Mouse (Mus musculus): ENCODE data around the gene Foxk2. TPM values are rescaled to one million over a fixed set of nuclear protein-coding genes. Genes with fewer than 3 reads are reported as not detected.

The Foxk2 gene
- total RNA-seq, 2 experiments from 2014 or later: 26.5 to 30.9 TPM

Other genes starting within 250 kb of the Foxk2 start
- gene Cd7, start 220.6 kb upstream of the Foxk2 start, total RNA-seq (2021): not detected
- gene Sectm1b, start 196.4 kb upstream of the Foxk2 start, total RNA-seq (2021): not detected
- gene Sectm1a, start 178.8 kb upstream of the Foxk2 start, total RNA-seq (2021): under 1 TPM in 1 of 2 experiments, not detected in 1; 0.17 TPM
- not detected for gene Tex19.2, start 141.3 kb upstream of the Foxk2 start, total RNA-seq (2021)
- gene Tex19.1, start 113.8 kb upstream of the Foxk2 start, total RNA-seq (2021): not detected
- gene Uts2r, start 99.7 kb upstream of the Foxk2 start, total RNA-seq (2021): 1 to 10 TPM in 1 of 2 experiments, under 1 TPM in 1; 0.62 to 1.0 TPM
- 1 to 10 TPM; 5.7 to 7.1 TPM for gene Hexdc, start 55.6 kb upstream of the Foxk2 start, total RNA-seq (2021)
- gene Ogfod3, start 55.3 kb upstream of the Foxk2 start, total RNA-seq (2021): 10 to 100 TPM; 12.3 TPM
- 1 to 10 TPM; 2.6 to 2.9 TPM for gene Cybc1, start 30.7 kb upstream of the Foxk2 start, total RNA-seq (2021)
- 100 to 1,000 TPM in 1 of 2 experiments, 10 to 100 TPM in 1; 75.8 to 117 TPM for gene Narf, start 22.7 kb upstream of the Foxk2 start, total RNA-seq (2021)
- gene Wdr45b, start 94.5 kb downstream of the Foxk2 start, total RNA-seq (2021): 10 to 100 TPM; 16.0 to 19.1 TPM
- 10 to 100 TPM; 14.6 to 17.9 TPM for gene Rab40b, start 128.3 kb downstream of the Foxk2 start, total RNA-seq (2021)
- 1 to 10 TPM; 3.5 to 3.8 TPM for gene Fn3krp, start 161.4 kb downstream of the Foxk2 start, total RNA-seq (2021)
- 10 to 100 TPM; 18.3 to 24.5 TPM for gene Fn3k, start 174.9 kb downstream of the Foxk2 start, total RNA-seq (2021)
- gene Tbcd, start 192.0 kb downstream of the Foxk2 start, total RNA-seq (2021): 10 to 100 TPM; 14.7 to 15.6 TPM